Mouse (Mus musculus): ENCODE measurements at regions not wholly inside any gene's neighbourhood (a gene's known extent, or its start where the extent isn't known, plus 50 kb on each side); places are given as distances from the start of the nearest gene placed in this dataset.
"Not testable (repeated sequence)": the region's sequence is repeated elsewhere in the genome, so short reads cannot be mapped to it uniquely, and the experiment has no call there.

DNA sequence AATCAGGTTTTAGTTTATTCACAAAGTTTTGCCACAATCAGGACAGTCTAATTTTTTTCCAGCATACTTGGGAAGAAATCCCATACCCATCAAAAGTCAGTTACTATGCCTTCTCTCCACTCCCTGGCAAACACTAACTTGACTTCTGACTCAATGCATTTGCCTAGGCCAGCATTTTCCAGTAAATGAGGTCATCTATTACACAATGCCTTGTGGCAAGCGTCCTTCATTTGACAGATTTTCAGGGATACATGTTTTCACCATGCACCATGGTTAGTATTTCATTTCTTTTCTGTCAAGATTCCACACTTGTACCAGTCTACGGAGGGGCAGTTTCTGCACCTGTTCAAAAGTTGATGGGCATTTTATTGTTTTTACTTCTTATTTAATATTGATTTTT is 88.4 kb upstream of the Slc2a12 start:
- not testable (repeated sequence) for DNase-seq (ENCODE audit: low spot score)

DNA sequence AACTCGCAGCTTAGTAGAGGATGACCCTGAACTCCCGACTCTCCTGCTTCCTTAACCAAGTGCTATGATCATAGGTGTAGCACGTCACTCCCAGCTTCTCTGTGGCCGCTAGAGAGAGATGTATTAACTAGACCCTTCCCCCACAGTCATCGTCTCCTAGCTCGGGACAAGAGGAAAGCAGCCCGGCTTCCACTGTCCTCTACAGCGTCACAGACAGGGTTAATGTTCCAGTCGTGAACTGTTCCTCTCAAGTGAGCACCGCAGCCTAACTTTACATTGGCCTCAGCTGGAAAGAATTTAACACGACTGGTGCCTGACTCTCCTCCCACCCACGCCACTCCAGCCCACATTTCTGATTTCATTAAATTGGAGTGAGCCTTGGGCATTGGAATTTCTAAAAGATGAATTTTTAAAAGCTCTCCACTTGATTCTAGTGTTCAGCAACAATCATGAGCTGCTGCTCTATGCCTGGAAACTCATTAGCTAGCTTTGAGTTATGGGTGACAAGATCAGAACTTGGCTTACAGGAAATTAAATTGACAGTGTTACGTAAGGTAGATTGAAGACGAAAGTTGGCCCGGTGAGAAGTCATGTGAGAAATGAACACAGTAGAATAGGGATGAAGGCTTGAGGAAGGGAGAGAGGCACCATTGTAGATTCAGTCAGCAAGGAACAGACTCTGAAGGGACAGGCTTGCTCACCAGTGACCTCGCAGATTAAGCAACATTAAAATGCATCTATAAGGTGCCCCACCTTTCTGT is 75.4 kb upstream of the Slc2a12 start:
- DNase-seq (ENCODE audit: low spot score) = not testable (repeated sequence)

DNA sequence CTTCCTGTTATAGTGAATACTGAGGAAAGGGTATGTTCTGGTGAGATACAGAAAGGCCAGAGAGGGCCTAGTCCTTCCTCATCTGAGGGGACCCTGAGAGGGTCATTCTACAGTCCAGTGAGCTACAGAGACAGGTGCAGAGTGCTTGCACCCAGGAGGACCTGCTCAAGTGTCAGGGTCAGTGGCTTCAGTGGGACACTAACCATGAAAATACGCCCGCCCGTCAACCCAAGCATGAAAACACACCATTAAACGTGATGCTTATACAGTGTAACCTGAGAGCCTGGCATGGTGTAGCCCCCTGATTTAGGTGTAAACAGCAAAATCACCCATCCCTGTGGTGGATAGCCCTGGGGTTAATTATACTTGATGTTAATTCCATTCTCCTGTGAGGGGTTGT is 70.8 kb upstream of the Slc2a12 start:
- not testable (repeated sequence) for DNase-seq (ENCODE audit: low spot score)

DNA sequence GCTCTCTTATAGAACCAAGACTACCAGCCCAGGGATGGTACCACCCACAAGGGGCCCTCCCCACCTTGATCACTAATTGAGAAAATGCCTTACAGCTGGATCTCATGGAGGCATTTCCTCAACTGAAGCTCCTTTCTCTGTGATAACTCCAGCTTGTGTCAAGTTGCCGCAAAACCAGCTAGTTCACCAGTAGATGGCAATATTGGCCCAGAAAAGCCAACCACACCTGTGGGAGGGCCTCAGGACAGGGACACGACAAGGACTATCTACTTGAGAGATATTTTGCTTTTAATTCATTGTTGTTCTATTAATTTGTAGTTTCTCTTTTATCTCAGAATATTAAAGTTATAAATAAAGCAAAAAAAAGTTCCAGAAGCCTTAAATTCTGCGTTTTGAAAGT is 65.4 kb upstream of the Slc2a12 start:
- peak; percentile 52 for DNase-seq (ENCODE audit: low spot score)

DNA sequence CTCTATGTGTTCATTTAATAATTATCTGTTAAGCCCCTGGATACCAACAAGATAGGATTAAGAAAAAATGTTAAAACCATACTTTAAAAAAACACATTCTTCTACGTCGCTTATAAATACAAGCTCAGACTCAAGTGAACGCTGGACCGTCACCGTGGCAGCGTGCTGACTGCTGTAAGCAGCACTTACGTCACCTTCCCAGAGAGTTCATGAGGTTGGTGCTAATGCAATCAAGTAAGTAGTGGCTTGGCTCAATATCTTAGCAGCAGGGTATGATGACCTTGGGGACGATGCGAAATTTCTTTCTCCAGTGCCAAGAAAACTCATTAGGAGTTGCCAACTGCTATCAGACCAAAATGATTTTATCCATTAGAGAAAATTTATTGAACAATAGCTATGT is 63.5 kb upstream of the Slc2a12 start:
- not testable (repeated sequence) for DNase-seq (ENCODE audit: low spot score)

- DNase-seq (ENCODE audit: low spot score) = not testable (repeated sequence)
These were observed 61.5 kb upstream of the Slc2a12 start for GRCm38 (mm10) chr10:22583306-22583705.

- DNase-seq (ENCODE audit: low spot score) = not testable (repeated sequence)
These were observed 56.2 kb upstream of the Slc2a12 start for GRCm38 (mm10) chr10:22588587-22588986.

- not testable (repeated sequence) for DNase-seq (ENCODE audit: low spot score)
These were observed 53.1 kb upstream of the Slc2a12 start for GRCm38 (mm10) chr10:22591664-22592063.

DNA sequence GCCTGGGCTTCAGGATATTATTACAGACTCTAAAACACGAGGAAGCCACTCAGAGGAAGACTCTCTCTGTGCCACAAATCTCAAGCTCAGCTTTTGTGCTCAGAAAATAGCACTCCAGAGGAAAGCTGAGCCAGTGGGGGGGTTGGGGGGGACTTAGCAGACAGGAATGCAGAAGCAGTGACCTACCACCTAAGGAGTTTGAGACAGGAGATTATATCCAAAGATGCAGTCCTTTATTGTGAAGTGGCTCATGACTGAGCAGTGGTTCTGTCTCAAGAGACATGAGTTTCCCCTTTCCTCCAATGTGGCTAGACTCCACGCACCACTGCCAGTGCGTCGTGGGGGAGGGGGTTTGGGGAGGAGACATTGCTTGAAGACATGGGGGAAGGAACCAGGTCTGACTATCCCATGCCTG is 52.6 kb upstream of the Slc2a12 start:
- not testable (repeated sequence) for DNase-seq (ENCODE audit: low spot score)

DNA sequence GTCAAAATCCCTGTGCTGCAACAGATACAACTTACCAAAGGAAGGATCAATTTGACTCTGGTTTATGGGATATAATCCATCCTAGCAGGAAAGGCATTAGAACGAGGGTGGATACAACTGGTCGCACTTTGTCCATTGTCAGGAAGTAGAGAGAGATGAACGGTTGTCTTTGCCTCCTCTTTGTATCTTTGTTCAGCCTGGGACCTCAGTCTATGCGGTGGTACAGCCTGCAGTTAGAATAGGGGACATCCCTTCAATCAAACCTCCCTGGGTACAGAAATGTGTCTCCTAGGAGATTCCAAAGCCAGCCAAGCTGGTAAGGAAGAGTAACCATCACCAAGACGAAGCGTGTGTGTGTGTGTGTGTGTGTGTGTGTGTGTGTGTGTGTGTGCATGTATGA is 52.1 kb upstream of the Slc2a12 start:
- not testable (repeated sequence) for DNase-seq (ENCODE audit: low spot score)
